Mouse (Mus musculus): Measurements from ENCODE around the gene Gm40193. TPM values are rescaled to one million over a fixed set of nuclear protein-coding genes. Genes with fewer than 3 reads are reported as not detected.

Gm40193 gene
- polyA plus RNA-seq, 1 experiment from 2014 or later = not detected

DNA sequence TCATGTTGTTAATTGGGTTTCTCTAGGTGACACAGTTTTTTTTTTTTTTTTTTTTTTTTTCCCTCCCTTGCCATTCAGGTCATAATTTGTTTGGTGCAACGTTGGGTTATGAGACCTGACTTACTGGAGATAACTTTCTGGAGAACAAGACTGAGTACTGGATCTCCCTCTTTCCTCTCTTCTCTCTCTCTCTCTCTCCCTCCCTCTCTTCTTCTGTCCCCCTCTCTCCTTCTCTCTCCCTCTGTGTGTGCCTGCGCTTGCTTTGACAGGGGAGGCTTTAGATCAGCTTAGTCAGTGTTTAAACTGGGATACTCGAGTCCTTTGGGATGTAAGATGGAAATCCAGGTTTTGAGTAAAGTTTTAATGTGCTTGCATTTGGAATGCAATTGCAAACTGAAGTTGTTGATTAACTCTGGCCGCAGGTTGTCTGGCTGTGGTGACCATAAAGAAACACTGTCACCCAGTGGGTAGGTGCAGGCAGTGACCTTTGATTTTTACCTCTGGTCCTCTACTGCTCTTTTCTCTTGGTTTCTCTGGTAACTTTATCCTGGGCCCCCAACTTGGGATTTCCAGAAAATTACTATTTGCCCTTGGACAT lies 31.6 kb upstream of the Gm40193 start:
- Histone ChIP-seq H3K27me3 (no peaks in the 10 kb centered on the region), H3K9me3 (replicated peaks) (no peaks in the 10 kb centered on the region), H3K36me3 (peaks cover 14% of the 10 kb centered on the region), H3K9ac (peak overlapping the region; percentile 86), H3K4me2 (peak overlapping the region; percentile 90), H3K4me3 (replicated peaks) (peak overlapping the region; percentile 93), H3K4me1 (peaks cover 47% of the 10 kb centered on the region), H3K27ac (peak overlapping the region; percentile 96)
- ATAC-seq (replicated peaks; ENCODE audit: low FRiP score) = no peak
- WGBS = 19% methylated on average over 4 of the region's 4 CpGs

DNA sequence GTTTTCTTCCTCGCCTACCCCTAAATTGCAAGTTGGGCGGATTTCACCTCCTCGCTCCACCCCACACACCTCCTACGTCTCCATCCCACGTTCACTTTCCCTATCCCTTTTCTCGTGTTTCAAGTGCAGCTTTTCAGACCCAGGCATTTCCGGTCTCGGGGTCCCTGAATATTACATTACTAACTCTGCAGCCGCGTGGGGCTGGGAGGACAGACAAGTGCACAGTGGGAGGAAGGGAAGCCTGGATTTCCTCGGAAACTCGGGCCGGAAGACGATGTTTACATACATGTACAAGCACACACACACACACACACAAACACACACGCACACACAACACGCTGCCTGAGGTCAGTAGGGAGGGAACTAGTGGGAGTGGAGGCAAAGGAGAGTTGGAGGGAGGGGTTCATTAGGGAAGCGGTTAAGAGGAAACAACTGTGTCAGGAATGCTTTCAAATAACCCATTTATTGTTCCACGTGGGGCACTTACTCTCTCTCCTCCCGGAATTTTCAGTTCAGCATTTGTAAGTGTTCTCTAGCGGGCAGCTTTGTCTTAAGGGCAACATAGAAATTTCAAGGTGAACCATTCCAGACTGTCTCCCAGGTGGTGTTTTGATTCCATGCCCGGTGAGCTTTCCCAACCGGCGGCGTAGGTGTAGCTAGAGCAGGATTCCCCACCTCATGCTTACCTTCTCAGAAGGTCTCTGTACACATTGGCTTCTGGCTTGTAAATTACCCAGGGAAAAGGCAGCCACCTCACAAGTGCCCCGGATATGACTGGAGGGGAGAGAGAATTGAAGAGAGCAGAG lies 30.9 kb upstream of the Gm40193 start:
- Histone ChIP-seq H3K4me1 (peaks cover 47% of the 10 kb centered on the region), H3K27me3 (no peaks in the 10 kb centered on the region), H3K9ac (peak overlapping the region; percentile 86), H3K4me3 (replicated peaks) (peak overlapping the region; percentile 93), H3K4me2 (peak overlapping the region; percentile 90), H3K9me3 (replicated peaks) (no peaks in the 10 kb centered on the region), H3K36me3 (peaks cover 13% of the 10 kb centered on the region), H3K27ac (peak overlapping the region; percentile 96)
- under 1% methylated on average over 25 of the region's 25 CpGs for WGBS
- 0 out of 2 replicates have a peak, but pooled peaks have one; percentile 7 for ATAC-seq (replicated peaks; ENCODE audit: low FRiP score)

DNA sequence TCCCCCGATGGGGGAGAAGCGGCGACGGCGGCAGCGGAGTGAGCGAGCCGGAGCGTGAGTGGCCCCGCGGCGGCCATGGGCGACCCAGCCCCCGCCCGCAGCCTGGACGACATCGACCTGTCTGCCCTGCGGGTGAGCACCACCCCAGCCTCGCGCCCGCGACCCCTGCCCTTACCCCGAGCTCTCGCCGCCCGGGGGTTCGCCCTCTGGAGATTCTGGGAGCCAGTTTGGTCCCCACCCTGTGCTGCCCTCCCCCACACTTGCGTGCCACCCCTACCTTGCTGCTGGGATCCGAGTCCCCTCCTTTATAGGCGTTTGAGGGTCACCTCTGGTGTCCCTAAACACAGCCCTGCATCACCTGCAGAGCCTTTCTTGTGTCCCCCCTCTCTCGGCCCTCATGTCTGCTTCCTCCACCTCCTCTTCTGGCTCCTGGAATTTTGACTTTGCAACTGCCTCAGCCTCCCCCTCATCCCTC lies 30.3 kb upstream of the Gm40193 start:
- peaks cover 47% of the 10 kb centered on the region for H3K4me1 ChIP-seq
- H3K4me2 ChIP-seq = peak overlapping the region; percentile 90
- peak overlapping the region; percentile 93 for H3K4me3 ChIP-seq (replicated peaks)
- peak overlapping the region; percentile 96 for H3K27ac ChIP-seq
- ATAC-seq (replicated peaks; ENCODE audit: low FRiP score) = no peak; the same call in 1 of the 2 replicates
- H3K36me3 ChIP-seq = peaks cover 6% of the 10 kb centered on the region; the same call in 1 of the 2 replicates
- H3K27me3 ChIP-seq = no peaks in the 10 kb centered on the region
- H3K9ac ChIP-seq = peak overlapping the region; percentile 86
- 0% methylated on average over 30 of the region's 31 CpGs for WGBS
- no peaks in the 10 kb centered on the region for H3K9me3 ChIP-seq (replicated peaks)

GRCm38 (mm10) chr11:70562287-70562994 lies 29.7 kb upstream of the Gm40193 start, which contains the start of gene Mink1:
TSS of gene Mink1 (plus strand) at chr11:70562881.
- under 1% methylated on average over 57 of the region's 57 CpGs for WGBS
- peak; percentile 92 for ATAC-seq (replicated peaks; ENCODE audit: low FRiP score)
- peak within 1 kb of the TSS; percentile 86 for H3K9ac ChIP-seq

DNA sequence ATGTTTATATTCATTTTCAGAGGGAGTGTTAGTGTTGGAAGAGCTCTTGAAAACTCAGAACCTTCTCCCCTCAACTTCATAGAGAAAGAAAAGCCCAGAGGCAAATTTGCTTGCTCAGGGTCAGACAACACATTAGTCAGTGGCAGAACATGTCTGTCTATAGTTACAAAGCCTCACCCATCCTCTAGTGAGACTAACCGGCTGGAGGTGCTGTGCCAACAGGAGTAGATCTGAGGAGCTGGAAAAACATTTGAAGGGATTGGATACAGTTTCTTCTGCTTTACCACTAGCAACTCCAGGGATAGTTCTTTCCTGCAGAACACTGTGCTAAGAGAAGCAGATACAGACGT lies 29.2 kb upstream of the Gm40193 start:
- Histone ChIP-seq H3K27me3 (no peaks in the 10 kb centered on the region), H3K9ac (peak overlapping the region; percentile 86), H3K9me3 (replicated peaks) (no peaks in the 10 kb centered on the region), H3K36me3 (peaks cover 3% of the 10 kb centered on the region; the same call in 1 of the 2 replicates), H3K27ac (peak overlapping the region; percentile 96), H3K4me3 (replicated peaks) (peak overlapping the region; percentile 93), H3K4me1 (peaks cover 45% of the 10 kb centered on the region), H3K4me2 (peak overlapping the region; percentile 90)
- ATAC-seq (replicated peaks; ENCODE audit: low FRiP score) = no peak; the same call in 1 of the 2 replicates
- 0% methylated on average over 2 of the region's 2 CpGs for WGBS

More at GRCm38 (mm10) chr11:70562287-70562994, 29.7 kb upstream of the Gm40193 start, which contains the start of gene Mink1:
- H3K36me3 ChIP-seq = peaks cover 3% of the 10 kb centered on the region; the same call in 1 of the 2 replicates
- no peaks in the 10 kb centered on the region for H3K9me3 ChIP-seq (replicated peaks)
- H3K4me1 ChIP-seq = peaks cover 47% of the 10 kb centered on the region
- peak within 1 kb of the TSS; percentile 93 for H3K4me3 ChIP-seq (replicated peaks)
- peak within 1 kb of the TSS; percentile 90 for H3K4me2 ChIP-seq
- peak within 1 kb of the TSS; percentile 96 for H3K27ac ChIP-seq
- no peaks in the 10 kb centered on the region for H3K27me3 ChIP-seq

DNA sequence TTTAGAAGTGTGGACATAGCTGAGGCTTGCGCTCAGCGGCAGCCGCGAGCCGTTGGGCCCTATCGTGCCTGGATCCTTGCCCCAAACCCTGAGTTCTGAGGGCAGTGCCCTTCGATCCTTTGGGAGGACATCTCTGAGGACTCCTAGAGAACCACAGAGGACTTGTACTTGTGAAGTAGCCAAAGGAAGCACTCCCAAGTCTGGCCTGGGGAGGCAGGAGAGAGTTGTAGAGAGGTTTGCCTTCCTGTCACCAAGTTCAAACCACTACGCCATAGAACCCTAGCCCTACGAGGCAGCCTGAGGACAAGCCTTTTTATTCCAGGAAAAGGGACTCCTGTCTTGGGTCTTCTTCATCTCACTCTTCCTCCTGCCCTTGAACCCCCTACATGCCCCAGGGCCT lies 24.8 kb upstream of the Gm40193 start:
- Histone ChIP-seq H3K9ac (no peak overlapping the region), H3K27me3 (no peaks in the 10 kb centered on the region; the same call in 1 of the 2 replicates), H3K4me2 (no peak overlapping the region), H3K27ac (no peak overlapping the region), H3K4me1 (peaks cover 22% of the 10 kb centered on the region), H3K9me3 (replicated peaks) (no peaks in the 10 kb centered on the region), H3K4me3 (replicated peaks) (no peak overlapping the region), H3K36me3 (no peaks in the 10 kb centered on the region)
- WGBS = 92% methylated on average over 9 of the region's 9 CpGs
- ATAC-seq (replicated peaks; ENCODE audit: low FRiP score) = no peak

- Histone ChIP-seq H3K4me1 (peaks cover 10% of the 10 kb centered on the region), H3K9ac (no peak overlapping the region), H3K4me3 (replicated peaks) (no peak overlapping the region), H3K4me2 (peak overlapping the region; percentile 15; the same call in 1 of the 2 replicates), H3K9me3 (replicated peaks) (no peaks in the 10 kb centered on the region), H3K36me3 (no peaks in the 10 kb centered on the region), H3K27ac (no peak overlapping the region), H3K27me3 (no peaks in the 10 kb centered on the region; the same call in 1 of the 2 replicates)
- no peak for ATAC-seq (replicated peaks; ENCODE audit: low FRiP score)
- 9% methylated on average over 7 of the region's 7 CpGs for WGBS
These were observed 21.2 kb upstream of the Gm40193 start for GRCm38 (mm10) chr11:70553940-70554339.

- H3K4me1 ChIP-seq = peaks cover 10% of the 10 kb centered on the region
- no peak overlapping the region for H3K4me2 ChIP-seq
- H3K4me3 ChIP-seq (replicated peaks) = no peak overlapping the region
- 91% methylated on average over 8 of the region's 8 CpGs for WGBS
- H3K9me3 ChIP-seq (replicated peaks) = no peaks in the 10 kb centered on the region
- no peaks in the 10 kb centered on the region for H3K36me3 ChIP-seq
- no peaks in the 10 kb centered on the region; the same call in 1 of the 2 replicates for H3K27me3 ChIP-seq
- ATAC-seq (replicated peaks; ENCODE audit: low FRiP score) = no peak
- H3K27ac ChIP-seq = no peak overlapping the region
- H3K9ac ChIP-seq = no peak overlapping the region
These were observed 18.8 kb upstream of the Gm40193 start for GRCm38 (mm10) chr11:70551526-70551925.

DNA sequence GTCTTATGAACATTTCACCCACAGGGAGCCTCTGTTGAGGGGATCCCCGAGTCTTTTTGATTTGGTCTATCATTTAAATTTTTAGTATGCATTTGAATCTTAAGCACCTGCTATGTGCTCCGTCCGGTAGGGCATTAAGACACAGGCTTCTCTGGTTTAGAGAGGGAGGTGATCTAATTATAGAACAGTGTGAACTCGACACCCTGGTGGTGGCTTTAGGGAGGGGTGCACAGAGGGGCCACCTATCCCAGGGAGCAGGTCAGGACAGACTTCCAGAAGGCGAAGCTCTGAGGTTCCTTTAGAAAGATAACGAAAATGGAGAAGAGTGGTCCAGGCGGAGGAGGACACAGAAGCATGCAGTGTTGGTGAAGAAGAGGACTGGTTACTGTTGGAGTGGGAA lies 11.8 kb upstream of the Gm40193 start:
- Histone ChIP-seq H3K4me2 (no peak overlapping the region), H3K4me3 (replicated peaks) (no peak overlapping the region), H3K9me3 (replicated peaks) (no peaks in the 10 kb centered on the region), H3K36me3 (no peaks in the 10 kb centered on the region), H3K27me3 (no peaks in the 10 kb centered on the region), H3K9ac (no peak overlapping the region), H3K27ac (no peak overlapping the region), H3K4me1 (peaks cover 9% of the 10 kb centered on the region; the same call in 1 of the 2 replicates)
- ATAC-seq (replicated peaks; ENCODE audit: low FRiP score) = no peak
- WGBS = 46% methylated on average over 7 of the region's 7 CpGs

GRCm38 (mm10) chr11:70541415-70541814 lies 8.7 kb upstream of the Gm40193 start:
- Histone ChIP-seq H3K9ac (no peak overlapping the region), H3K4me3 (replicated peaks) (no peak overlapping the region), H3K36me3 (no peaks in the 10 kb centered on the region), H3K27ac (no peak overlapping the region), H3K27me3 (peaks cover 3% of the 10 kb centered on the region; the same call in 1 of the 2 replicates), H3K4me1 (peaks cover 12% of the 10 kb centered on the region; the same call in 1 of the 2 replicates), H3K4me2 (0 out of 2 replicates have a peak overlapping the region, but pooled peaks have one; percentile 94), H3K9me3 (replicated peaks) (no peaks in the 10 kb centered on the region)
- ATAC-seq (replicated peaks; ENCODE audit: low FRiP score) = no peak
- 75% methylated on average over 5 of the region's 5 CpGs for WGBS

DNA sequence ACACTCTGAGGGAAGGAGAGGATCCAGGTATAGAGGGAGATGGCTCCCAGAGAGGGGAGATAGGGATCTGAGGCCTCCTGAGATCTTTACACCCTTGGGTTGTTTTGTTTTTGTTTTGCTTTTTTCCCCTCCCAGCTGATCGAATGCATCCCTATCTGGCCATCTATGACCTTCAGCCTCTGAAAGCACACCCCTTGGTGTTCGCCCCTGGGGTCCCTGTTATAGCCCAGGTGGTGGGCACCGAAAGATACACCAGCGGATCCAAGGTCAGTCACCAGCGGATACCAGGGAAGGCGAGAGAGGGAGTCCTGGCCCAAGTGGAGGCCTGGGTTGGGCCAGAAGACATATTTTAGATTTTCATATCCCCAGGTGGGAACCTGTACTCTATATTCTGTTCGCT lies 8.2 kb upstream of the Gm40193 start:
- H3K36me3 ChIP-seq = no peaks in the 10 kb centered on the region
- H3K9me3 ChIP-seq (replicated peaks) = no peaks in the 10 kb centered on the region
- no peak for ATAC-seq (replicated peaks; ENCODE audit: low FRiP score)
- H3K4me1 ChIP-seq = peaks cover 12% of the 10 kb centered on the region; the same call in 1 of the 2 replicates
- 88% methylated on average over 7 of the region's 7 CpGs for whole genome bisulfite sequencing
- H3K27ac ChIP-seq = no peak overlapping the region
- H3K4me3 ChIP-seq (replicated peaks) = peak overlapping the region; percentile 72
- peaks cover 3% of the 10 kb centered on the region; the same call in 1 of the 2 replicates for H3K27me3 ChIP-seq
- H3K9ac ChIP-seq = no peak overlapping the region
- H3K4me2 ChIP-seq = peak overlapping the region; percentile 94

Measured in kidney, embryonic 15.5 days (tissue).